Mouse (Mus musculus) lung, postnatal 10 days (tissue): ENCODE data around the gene Mrgprg.

Experiments
- DNase-seq: peaks from one replicate; pipeline ENCODE4 v3.0.0; 2021

The Mrgprg gene

DNA sequence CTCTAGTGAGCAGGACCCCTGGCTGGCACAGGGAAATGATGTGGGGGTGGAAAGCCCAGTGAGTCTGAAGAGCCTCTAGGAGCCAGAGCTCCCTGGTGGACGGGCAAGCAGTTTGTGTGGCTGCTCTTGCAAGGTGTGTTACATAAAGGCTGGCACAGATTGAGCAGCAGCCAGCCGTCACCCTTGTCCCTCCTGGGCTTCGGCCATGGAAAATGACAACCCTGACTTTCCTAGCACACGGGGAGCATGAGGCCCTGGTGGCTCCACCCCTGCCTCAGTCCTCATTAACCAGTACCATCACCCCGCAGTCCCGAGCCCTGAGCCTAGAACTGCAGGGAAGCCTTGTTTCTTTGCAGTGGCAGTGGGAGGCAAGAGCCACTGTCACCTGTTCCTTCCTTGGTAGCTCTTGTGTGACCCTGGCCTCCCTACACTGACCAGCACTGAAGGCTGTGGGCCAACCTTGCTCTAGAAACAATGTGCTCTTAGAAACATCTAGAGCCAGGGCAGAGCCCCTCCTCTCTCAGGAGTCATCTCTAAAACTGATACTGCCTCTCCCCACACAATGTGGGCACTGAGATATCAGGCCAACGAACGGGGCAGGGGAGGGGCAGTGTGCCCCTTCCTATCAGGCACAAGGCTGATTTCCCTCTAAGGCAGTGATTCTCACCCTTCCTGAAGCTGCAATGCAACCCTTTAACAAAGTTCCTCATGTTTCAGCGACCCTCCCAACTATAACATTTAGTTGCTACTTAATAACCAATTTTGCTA is 11.3 kb downstream of the Mrgprg start:
- DNase-seq: no peak

DNA sequence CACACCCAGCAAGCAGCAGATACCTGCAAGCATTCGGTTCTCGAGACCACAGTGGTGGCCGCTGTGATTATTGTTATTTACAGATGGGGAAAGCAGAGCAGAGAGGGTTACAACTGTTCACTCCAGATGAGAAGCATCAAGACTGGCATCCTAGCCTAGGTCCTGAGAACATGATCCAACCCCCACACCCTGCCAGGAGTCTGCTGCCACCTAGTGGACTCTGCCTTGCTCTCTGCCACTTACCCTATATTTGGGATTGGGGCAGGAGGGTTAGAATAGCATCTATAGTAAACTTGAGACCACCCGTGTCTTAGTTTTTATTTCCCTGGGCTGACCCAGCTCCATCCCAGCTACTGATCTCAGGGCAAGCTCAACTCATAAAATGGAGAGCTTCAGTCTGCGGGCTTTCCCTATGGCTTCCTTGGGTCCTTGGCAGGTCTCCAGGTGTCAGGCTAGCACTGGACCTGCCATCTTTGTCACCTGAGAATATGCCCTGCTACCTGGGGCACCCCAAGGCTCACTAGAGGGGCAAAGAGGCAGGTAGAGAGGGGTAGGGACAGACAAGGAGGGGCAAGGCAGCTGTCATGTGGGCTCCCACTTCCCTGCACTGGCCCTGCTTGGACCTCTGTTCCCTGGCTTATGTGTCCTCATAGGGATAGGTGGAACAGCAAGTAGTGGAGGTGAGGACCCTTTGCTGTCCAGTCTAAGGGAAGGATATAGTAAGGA is 12.6 kb downstream of the Mrgprg start:
- peak; percentile 82 for DNase-seq

DNA sequence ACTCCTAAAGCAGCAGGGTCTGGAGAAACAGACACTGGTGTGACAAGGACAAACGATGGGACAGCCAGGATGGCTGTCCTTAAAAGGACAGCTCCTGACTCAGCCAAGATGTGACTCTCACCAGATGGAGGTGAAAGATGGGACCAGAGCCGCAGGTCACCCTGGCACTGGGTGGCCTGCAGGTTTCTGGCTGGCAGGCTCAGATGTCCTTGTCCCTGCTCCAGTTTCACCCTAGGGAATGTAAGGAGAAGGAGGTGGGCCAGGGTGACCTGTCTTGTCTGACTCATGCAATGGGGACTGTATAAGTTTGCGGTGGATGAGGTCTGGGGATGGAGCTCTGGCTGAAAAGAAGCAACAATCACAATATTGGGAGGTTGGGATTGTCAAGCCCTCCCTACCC is 14.2 kb downstream of the Mrgprg start:
- no peak for DNase-seq

DNA sequence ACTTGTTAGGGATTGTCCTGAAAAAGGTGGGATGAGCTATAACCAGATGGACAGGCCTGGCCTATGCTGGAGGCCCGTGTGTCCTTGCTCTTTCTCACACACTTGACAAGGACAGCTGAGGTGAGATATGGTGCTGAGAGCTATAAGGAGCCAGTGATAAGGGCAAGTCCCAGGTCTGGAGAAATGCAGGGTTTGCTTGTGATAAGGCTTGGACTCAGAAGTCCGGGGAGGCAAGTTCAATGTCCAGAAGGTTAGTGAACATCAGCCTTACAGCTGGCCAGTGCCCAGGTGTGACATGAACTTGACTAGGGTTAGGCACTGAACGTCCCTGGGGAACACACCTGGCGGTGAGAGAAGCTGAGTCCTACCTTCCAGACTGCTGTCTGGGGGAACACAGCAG is 14.7 kb downstream of the Mrgprg start:
- DNase-seq: no peak

DNA sequence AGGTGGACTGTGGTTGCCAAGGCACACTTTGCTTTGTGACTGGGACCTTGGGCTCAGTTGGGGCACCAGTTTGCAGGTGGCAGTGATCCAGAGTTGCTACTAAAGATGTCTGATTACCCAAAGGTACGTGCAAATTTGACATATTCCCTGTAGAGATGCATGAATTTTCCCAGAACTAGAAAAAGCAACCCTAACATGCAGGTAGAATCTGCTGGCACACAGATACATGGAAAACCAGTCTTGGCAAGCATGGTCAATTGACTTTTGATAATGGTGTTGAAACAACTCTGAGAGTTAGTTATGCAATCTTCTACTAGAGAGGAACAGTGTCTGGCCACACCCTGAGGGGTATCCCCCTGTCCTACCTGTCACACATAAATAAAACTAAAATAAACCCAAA is 15.4 kb downstream of the Mrgprg start:
- no peak for DNase-seq

DNA sequence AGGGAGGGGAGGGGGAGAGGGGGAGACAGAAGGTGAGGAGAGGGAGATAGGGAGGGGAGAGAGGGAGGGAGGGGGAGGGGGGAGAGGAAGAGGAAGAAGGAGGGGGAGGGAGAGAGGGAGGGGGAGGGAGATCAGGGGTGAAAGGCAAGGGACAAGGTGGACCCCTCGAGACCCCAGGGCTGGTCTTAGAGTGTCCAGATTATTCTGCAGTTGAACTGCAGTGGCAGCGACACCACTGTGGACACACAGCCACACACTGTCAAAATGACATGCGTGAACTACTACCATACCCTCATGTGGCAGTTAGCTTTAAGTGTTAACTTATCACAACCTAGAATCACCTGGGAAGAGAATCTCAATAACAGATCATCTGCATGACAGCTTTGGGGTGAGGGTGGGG is 17.7 kb downstream of the Mrgprg start:
- DNase-seq: no peak

DNA sequence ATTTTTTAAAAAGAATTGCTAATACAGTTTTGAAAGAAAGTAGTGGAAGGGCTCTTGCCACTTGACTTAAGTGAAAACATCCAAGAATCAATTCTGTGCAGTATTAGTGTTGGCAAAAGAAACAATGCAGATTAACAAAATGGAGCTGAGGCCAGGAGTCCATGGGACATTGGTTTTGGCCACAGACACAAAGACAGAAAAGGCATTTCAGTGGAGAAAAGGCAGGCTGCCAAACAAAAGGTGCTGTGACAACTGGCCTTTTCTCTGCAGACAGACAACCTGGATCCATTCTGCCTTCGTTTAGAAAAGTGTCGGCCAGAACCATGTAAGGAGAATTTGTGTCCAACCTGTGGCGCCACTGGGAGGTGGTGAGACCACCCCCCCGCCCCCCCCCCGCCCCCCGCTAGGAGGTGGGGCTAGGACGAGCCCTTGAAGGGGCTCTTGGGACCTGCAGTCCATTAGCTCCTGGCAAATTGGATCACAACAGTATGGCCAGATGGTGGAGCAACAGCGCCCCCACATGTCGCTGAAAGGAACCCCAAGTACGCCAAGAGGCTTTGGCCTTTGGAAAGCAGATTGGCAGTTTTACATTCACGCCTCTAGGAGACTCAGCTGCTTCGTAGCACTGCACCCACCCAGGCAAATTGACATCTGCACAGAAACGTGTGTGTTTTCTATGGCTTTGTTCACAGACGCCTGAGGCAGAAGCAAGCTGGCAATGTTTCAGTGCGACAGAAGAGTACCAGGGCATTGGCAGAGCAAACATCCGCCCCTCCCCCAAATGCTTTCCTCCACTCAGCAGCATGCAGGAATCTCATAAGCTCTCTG is 18.5 kb downstream of the Mrgprg start:
- DNase-seq: peak; percentile 95

DNA sequence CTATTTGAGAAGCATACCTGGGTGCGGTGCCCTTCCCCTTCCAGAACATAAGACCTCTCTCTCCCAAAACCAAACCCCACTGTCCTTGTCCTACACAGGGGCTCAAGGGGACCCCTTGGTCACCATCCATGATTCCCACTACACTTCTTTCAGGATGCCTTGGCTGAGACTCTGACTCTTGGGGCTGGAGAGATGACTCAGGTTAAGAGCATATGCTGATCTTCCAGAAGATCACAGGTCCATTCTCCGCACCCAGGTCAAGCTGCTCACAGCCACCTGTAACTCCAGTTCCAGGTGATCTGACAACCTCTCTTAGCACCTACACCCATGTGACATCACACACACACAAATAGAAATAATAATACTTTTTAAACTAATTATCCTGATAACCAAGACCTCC is 26.1 kb downstream of the Mrgprg start:
- DNase-seq: no peak

DNA sequence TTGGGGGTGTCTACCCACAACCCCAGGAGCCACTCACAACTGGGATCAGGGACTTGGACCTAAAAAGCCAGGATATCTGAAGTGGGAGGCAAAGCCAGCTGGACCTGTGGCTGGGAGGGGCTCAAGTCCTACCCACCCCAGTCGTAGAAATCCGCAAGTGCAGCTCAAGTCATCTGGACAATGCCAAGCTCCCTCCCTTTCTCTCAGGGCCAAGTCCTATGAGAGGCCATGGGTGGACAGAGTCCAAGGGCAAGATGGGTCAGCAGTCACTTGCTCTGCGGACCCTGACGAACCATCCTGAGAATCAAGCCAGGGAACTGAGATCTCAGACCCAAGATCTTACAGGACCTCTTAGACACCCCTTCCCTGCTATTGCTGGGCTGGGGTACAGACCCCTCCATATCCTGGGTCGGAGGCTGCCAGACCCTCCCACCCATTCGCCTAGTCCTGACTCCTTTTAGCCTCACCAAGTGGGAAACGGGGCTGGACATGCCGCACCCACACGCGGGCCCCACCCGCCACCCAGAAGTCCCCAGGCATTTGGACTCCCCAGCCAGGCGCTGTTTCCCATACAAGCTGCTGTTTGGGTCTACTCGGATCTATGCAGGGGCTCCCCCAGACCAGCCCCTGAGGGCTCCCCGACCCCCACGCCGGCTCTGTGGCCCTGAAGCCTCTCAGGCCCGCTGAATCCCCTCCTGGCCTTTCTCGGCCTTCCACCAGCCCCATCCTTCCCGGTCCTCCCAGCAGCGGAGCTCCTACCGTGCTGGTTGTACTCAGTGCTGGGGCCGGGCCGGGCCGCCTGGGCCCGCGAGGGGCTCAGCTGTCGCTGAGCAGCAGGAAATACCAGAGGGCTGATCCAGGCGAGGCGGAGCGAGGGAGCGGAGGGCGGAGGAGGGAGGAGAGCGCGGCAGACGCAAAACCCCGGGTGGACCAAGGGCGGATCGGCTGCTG is 27.0 kb downstream of the Mrgprg start:
- peak; percentile 96 for DNase-seq

DNA sequence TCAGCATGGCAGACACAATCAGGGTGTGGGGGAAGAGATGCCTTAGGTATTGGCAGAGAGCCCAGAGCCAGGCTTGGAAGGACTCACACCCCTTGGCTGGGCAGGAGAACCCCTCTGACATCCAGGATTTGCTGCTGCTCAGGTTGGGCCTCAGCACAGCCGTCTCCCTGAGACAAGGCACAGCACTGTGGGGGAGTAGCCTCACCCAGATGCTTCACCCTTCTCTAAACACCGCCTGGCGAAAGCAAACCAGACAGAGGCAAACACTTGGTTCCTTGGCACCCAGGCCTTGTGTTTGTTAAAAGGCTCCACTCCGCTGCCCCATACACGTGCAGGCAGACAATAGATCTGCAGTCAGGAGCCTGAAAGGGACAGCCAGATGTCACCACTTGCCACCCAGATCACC is 28.2 kb downstream of the Mrgprg start:
- DNase-seq: peak; percentile 58

DNA sequence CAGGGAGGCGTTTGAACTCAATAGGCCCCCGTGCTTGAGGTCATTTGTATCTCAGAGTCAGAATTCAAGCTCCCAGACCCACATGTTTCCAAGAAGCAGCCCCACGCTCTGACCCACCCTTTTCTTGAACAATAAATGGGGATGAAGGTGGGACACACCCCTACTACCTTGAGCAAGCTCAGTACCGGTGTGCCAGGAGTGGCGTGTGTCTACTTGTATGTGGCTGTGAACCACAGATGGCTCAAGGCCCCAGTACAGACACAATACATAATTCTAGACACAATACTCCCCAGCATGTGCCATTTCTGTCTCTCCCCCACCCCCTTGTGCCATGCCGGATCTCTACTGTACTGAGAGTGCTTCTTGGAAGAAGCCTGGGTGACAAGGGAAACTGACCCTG is 28.6 kb downstream of the Mrgprg start:
- DNase-seq: no peak

DNA sequence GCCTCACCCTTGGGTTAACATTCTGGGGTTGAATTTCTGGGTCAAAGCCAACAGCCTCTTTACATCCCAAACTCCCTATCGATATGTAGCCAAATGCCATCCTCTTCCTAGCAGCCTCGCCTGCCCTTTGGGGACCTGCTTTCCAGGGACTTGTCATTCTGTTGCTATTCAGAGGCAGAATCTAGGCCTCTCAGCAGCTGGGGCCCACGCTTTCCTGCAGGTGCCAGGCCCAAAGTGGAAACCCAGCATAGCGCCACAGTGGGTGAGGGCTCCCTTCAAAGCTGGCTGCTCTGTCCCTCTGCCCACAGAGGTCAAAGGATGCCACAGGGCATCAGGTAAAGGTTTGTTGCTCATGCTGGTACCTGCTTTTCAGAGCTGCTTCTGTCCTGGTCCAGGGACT is 33.0 kb downstream of the Mrgprg start:
- DNase-seq: no peak

DNA sequence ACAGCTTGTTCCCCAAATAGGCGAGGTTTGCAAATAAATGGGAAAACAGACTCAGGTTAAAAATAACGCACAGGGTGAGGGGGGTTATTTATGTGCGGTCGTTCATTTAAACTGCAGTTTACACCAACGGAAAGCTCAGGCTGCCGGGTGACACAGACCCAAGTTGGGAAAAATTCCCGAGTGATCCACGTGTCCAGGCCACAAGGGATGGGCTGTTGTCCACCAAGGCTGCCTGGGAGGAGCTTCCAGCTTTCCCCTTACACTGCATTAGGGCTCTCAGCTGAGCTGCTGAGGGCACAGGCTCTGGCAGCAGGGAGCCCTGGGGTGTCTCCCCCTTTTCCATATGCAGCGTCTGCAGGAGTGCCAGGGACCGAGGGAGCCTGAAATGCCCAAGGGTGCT is 36.9 kb downstream of the Mrgprg start:
- DNase-seq: peak; percentile 77

DNA sequence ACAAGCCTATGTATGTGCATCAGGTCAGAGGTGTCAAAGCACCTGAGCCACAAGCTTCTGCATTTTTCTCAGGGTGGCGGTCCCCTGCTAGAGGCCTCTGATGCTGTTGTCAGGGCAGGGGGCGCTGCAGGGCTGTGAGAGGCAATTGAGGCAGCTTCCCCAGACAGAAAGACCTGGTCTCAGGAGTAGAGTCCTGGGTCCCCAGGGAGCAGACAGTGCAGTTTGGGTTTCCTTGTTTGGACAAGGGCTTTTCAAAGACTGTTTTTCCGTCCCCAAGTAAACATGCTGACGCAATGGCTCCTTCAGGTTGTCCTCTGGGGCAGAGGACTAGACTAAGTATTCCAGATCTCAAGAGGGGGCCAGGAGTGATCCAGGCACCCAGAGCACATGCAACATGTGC is 40.4 kb downstream of the Mrgprg start:
- DNase-seq: no peak

DNA sequence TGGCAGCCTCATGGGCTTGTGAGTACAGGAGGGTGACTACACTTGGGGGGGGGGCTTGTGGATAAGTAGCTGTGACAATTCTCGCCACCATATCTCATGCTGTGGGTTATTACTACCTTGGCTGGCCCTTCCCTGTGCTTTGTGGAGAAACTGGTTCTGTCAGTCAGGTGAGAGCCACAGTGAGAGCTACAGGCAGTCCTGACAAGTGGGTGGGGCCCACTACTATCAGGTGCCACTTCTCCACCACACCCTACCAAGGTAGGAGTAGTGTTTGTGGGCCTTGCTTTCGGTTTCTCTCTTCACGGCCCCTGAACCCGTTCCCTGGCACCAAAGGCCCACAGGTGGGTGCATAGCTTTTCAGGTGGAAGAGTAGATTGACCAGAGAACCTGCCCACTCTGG is 43.0 kb downstream of the Mrgprg start:
- DNase-seq: peak; percentile 76

DNA sequence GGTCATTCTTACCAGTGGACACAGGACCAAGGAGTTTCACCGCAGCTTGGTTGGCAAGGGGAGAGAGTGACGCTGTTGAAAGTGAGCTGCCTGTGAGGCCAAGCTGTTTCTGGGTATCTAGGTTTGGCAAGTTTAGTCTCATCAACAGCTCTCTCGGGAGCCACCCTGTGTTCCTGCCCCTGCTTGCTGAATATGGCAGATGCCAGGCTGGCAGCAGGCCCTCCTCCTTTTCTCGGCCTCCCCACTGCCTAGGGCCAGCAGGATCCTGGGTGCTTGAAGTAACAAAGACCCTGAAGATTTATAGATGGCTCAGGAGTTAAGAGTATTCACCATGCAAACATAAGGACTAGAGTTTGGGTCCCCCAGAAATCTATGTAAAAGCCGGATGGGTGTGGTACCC is 44.1 kb downstream of the Mrgprg start:
- no peak for DNase-seq

DNA sequence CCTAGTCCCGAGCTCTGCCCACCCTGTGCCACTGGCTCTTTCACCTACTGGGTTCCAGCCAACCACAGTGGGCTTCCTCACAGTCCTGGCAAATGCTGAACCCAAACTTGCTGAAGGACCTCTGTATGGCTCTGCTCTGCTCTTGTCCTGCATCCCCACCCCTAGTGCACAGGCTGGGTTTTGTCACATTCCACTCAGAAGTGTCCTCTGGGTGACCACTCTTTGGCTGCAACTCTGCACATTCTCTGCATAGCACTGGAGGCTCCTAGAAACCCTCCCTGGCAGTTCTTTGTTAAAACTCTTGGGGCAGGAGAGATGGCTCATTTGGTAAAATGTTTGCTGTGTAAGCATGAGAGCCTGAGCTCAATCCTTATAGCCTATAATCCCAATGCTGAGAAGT is 49.0 kb downstream of the Mrgprg start:
- peak; percentile 89 for DNase-seq
